Mouse (Mus musculus): ENCODE results near the gene Zfp366. TPM values are rescaled to one million over a fixed set of nuclear protein-coding genes. Genes with fewer than 3 reads are reported as not detected.
A peak's percentile ranks its signal among the peaks of the same experiment; 100 is the strongest.

The Zfp366 gene
- polyA plus RNA-seq, 1 experiment = not detected

GRCm38 (mm10) chr13:99217984-99218383, 33.4 kb downstream of the Zfp366 start:
- Histone ChIP-seq H3K4me3 (ENCODE audit: insufficient read depth, poor library complexity, severe bottlenecking) (no peak overlapping the region), H3K27me3 (ENCODE audit: control insufficient read depth, insufficient read depth, insufficient read length) (no peaks in the 10 kb centered on the region), H3K79me2 (ENCODE audit: control insufficient read depth, insufficient read depth) (no peaks in the 10 kb centered on the region), H3K36me3 (ENCODE audit: control insufficient read depth, insufficient read depth) (no peaks in the 10 kb centered on the region), H3K79me3 (ENCODE audit: low read depth) (no peaks in the 10 kb centered on the region), H3ac (ENCODE audit: control insufficient read depth, insufficient read length, low read depth) (no peak overlapping the region)
- TF ChIP-seq MYOD1 (IDR thresholded peaks at IDR 0.05; ENCODE audit: control insufficient read depth, insufficient read length, low read depth) (peak; percentile 39), USF1 (IDR thresholded peaks at IDR 0.05; ENCODE audit: low read depth) (no peak), CTCF (IDR thresholded peaks at IDR 0.05; ENCODE audit: control insufficient read depth, insufficient read depth, insufficient read length) (no peak), MYOG (IDR thresholded peaks at IDR 0.05; ENCODE audit: control insufficient read depth, extremely low read depth, insufficient read length) (no peak), FOSL1 (IDR thresholded peaks at IDR 0.05; ENCODE audit: insufficient read depth, low read length, poor library complexity, severe bottlenecking) (peak; percentile 51), MAX (IDR thresholded peaks at IDR 0.05) (peak; percentile 30), CEBPB (IDR thresholded peaks at IDR 0.05; ENCODE audit: low read depth) (no peak)

DNA sequence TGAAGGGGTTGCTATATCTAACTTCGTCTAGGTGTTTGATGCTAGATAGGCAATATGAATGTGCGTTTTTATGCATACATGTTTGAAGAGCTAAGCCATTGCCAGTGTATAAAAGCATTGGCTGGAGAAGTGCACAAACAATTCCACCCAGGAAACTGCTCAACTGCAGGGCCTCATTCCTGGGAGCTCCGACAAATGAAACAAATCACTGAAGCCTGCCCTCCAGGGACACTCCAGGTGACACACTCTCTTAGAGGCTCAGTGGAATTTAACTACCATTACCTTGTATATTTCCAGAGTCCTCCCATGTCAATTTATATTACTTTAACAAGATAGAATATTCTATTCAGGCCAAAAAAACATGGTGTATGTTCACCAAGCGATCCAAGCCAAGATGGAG, 35.0 kb downstream of the Zfp366 start:
- Histone ChIP-seq H3K27me3 (ENCODE audit: control insufficient read depth, insufficient read depth, insufficient read length) (no peaks in the 10 kb centered on the region), H3K36me3 (ENCODE audit: control insufficient read depth, insufficient read depth) (no peaks in the 10 kb centered on the region), H3ac (ENCODE audit: control insufficient read depth, insufficient read length, low read depth) (no peak overlapping the region), H3K4me3 (ENCODE audit: insufficient read depth, poor library complexity, severe bottlenecking) (no peak overlapping the region), H3K79me2 (ENCODE audit: control insufficient read depth, insufficient read depth) (no peaks in the 10 kb centered on the region), H3K79me3 (ENCODE audit: low read depth) (no peaks in the 10 kb centered on the region)
- TF ChIP-seq MAX (IDR thresholded peaks at IDR 0.05) = no peak
- TF ChIP-seq MYOG (IDR thresholded peaks at IDR 0.05; ENCODE audit: control insufficient read depth, extremely low read depth, insufficient read length) = no peak
- no peak for TF ChIP-seq CEBPB (IDR thresholded peaks at IDR 0.05; ENCODE audit: low read depth)
- TF ChIP-seq CTCF (IDR thresholded peaks at IDR 0.05; ENCODE audit: control insufficient read depth, insufficient read depth, insufficient read length) = no peak
- no peak for TF ChIP-seq FOSL1 (IDR thresholded peaks at IDR 0.05; ENCODE audit: insufficient read depth, low read length, poor library complexity, severe bottlenecking)
- TF ChIP-seq MYOD1 (IDR thresholded peaks at IDR 0.05; ENCODE audit: control insufficient read depth, insufficient read length, low read depth) = no peak
- no peak for TF ChIP-seq USF1 (IDR thresholded peaks at IDR 0.05; ENCODE audit: low read depth)

DNA sequence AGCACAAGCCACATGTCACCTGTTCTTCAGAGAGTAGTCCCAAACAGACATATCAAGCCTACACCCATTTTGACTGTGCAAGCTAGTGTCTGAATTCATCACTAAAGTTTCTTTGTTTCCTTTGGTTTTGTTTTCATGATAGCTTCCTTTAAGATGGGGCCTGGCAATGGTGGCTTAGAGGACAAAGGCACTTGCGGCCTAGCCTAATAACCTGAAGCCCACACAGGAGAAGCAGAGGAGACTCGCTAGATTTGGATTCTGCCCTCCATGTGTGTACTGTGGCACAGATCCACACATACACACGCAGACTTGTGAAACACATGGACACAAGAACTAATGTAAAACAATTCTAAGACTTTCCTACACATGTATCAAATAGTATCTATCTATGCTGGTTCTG, 37.4 kb downstream of the Zfp366 start:
- Histone ChIP-seq H3K4me3 (ENCODE audit: insufficient read depth, poor library complexity, severe bottlenecking) (no peak overlapping the region), H3K27me3 (ENCODE audit: control insufficient read depth, insufficient read depth, insufficient read length) (no peaks in the 10 kb centered on the region), H3K79me2 (ENCODE audit: control insufficient read depth, insufficient read depth) (no peaks in the 10 kb centered on the region), H3K36me3 (ENCODE audit: control insufficient read depth, insufficient read depth) (no peaks in the 10 kb centered on the region), H3K79me3 (ENCODE audit: low read depth) (no peaks in the 10 kb centered on the region), H3ac (ENCODE audit: control insufficient read depth, insufficient read length, low read depth) (no peak overlapping the region)
- TF ChIP-seq MAX (IDR thresholded peaks at IDR 0.05) (no peak), CEBPB (IDR thresholded peaks at IDR 0.05; ENCODE audit: low read depth) (no peak), MYOG (IDR thresholded peaks at IDR 0.05; ENCODE audit: control insufficient read depth, extremely low read depth, insufficient read length) (no peak), USF1 (IDR thresholded peaks at IDR 0.05; ENCODE audit: low read depth) (no peak), MYOD1 (IDR thresholded peaks at IDR 0.05; ENCODE audit: control insufficient read depth, insufficient read length, low read depth) (no peak), FOSL1 (IDR thresholded peaks at IDR 0.05; ENCODE audit: insufficient read depth, low read length, poor library complexity, severe bottlenecking) (no peak), CTCF (IDR thresholded peaks at IDR 0.05; ENCODE audit: control insufficient read depth, insufficient read depth, insufficient read length) (no peak)

DNA sequence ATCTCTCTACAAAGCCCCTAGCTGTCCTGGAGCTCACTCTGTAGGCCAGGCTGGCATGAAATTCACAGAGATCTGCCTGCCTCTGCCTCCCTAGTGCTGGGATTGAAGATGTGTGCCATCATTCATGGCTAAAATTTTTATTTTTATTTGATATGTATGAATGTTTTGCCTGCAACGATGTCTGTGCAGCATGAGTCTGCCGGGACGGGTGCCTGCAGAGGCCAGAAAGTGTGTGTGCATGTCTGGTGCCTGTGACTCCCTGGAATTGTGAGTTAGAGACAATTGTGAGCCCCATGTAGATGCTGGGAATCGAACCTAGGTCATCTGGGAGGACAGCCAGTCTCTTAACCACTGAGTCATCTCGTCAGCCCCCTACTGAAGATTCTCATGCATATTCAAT, 37.9 kb downstream of the Zfp366 start:
- no peaks in the 10 kb centered on the region for H3K79me3 ChIP-seq (ENCODE audit: low read depth)
- no peaks in the 10 kb centered on the region for H3K36me3 ChIP-seq (ENCODE audit: control insufficient read depth, insufficient read depth)
- no peak overlapping the region for H3K4me3 ChIP-seq (ENCODE audit: insufficient read depth, poor library complexity, severe bottlenecking)
- H3K27me3 ChIP-seq (ENCODE audit: control insufficient read depth, insufficient read depth, insufficient read length) = no peaks in the 10 kb centered on the region
- H3K79me2 ChIP-seq (ENCODE audit: control insufficient read depth, insufficient read depth) = no peaks in the 10 kb centered on the region
- TF ChIP-seq CEBPB (IDR thresholded peaks at IDR 0.05; ENCODE audit: low read depth) = no peak
- TF ChIP-seq MYOG (IDR thresholded peaks at IDR 0.05; ENCODE audit: control insufficient read depth, extremely low read depth, insufficient read length) = no peak
- TF ChIP-seq MAX (IDR thresholded peaks at IDR 0.05) = no peak
- H3ac ChIP-seq (ENCODE audit: control insufficient read depth, insufficient read length, low read depth) = no peak overlapping the region

GRCm38 (mm10) chr13:99223321-99223884, 38.8 kb downstream of the Zfp366 start:
- peak; percentile 30 for TF ChIP-seq MYOD1 (IDR thresholded peaks at IDR 0.05; ENCODE audit: control insufficient read depth, insufficient read length, low read depth)
- TF ChIP-seq CEBPB (IDR thresholded peaks at IDR 0.05; ENCODE audit: low read depth) = no peak
- peak; percentile 74 for TF ChIP-seq FOSL1 (IDR thresholded peaks at IDR 0.05; ENCODE audit: insufficient read depth, low read length, poor library complexity, severe bottlenecking)
- no peaks in the 10 kb centered on the region for H3K36me3 ChIP-seq (ENCODE audit: control insufficient read depth, insufficient read depth)
- no peaks in the 10 kb centered on the region for H3K79me2 ChIP-seq (ENCODE audit: control insufficient read depth, insufficient read depth)
- no peaks in the 10 kb centered on the region for H3K27me3 ChIP-seq (ENCODE audit: control insufficient read depth, insufficient read depth, insufficient read length)
- no peaks in the 10 kb centered on the region for H3K79me3 ChIP-seq (ENCODE audit: low read depth)
- no peak overlapping the region for H3K4me3 ChIP-seq (ENCODE audit: insufficient read depth, poor library complexity, severe bottlenecking)
- H3ac ChIP-seq (ENCODE audit: control insufficient read depth, insufficient read length, low read depth) = no peak overlapping the region

GRCm38 (mm10) chr13:99223917-99224316, 39.3 kb downstream of the Zfp366 start:
- Histone ChIP-seq H3K27me3 (ENCODE audit: control insufficient read depth, insufficient read depth, insufficient read length) (no peaks in the 10 kb centered on the region), H3K4me3 (ENCODE audit: insufficient read depth, poor library complexity, severe bottlenecking) (no peak overlapping the region), H3K36me3 (ENCODE audit: control insufficient read depth, insufficient read depth) (no peaks in the 10 kb centered on the region), H3K79me2 (ENCODE audit: control insufficient read depth, insufficient read depth) (no peaks in the 10 kb centered on the region), H3K79me3 (ENCODE audit: low read depth) (no peaks in the 10 kb centered on the region), H3ac (ENCODE audit: control insufficient read depth, insufficient read length, low read depth) (no peak overlapping the region)
- no peak for TF ChIP-seq MYOG (IDR thresholded peaks at IDR 0.05; ENCODE audit: control insufficient read depth, extremely low read depth, insufficient read length)
- TF ChIP-seq MAX (IDR thresholded peaks at IDR 0.05) = no peak
- no peak for TF ChIP-seq CTCF (IDR thresholded peaks at IDR 0.05; ENCODE audit: control insufficient read depth, insufficient read depth, insufficient read length)
- no peak for TF ChIP-seq CEBPB (IDR thresholded peaks at IDR 0.05; ENCODE audit: low read depth)
